Mouse (Mus musculus): ENCODE data around the gene Btbd35f30.
"Not testable (repeated sequence)": the region's sequence is repeated elsewhere in the genome, so short reads cannot be mapped to it uniquely, and the experiment has no call there.

The Btbd35f30 gene

DNA sequence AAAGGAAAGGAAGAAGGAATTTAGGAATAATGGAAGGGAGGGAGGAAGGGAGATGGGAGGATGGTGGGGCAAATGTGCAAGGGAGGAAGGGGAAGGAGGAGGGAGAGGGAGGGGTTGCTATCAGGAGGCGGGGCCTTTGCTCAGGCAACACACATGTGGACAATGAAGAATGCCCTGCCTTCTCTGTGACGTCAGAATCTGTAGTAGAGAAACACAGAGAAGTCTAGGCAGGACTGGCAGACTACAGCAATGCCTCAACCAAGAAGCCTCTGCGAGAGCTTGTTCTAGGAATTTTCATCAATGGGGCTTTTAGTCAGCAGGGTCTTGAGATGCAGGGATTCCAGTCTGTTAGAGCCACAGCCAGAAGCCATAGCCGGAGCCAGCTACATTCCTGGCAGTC is at the start of gene Btbd35f30:
TSS of gene Btbd35f30 (plus strand) at position 301 of the 400 bp plus-strand sequence.
- DNase-seq (ENCODE audit: low spot score in 2 of 2), result not testable (repeated sequence)

DNA sequence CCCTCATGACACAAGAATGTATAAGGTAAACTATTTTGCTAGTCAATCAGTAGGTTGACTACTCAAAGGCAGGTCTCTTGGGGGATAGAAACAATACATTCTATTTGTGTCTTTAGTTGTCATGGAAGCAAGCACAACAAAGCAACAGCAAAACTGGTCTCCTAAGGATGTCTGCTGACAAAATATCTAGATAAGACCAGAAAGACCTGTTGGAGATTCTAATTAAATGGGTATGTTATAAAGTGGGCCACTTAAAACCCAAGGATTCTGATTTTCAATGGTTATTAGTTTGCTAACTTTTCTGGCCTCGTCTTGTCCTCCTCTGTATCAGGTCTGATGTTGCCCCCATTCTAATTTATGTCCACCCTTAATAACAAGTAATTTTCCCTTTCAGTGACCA is 47.0 kb downstream of the Btbd35f30 start, which contains the start of gene Gm21789:
TSS of gene Gm21789 (plus strand) at position 301 of the 400 bp plus-strand sequence.
- DNase-seq (ENCODE audit: low spot score in 2 of 2), result not testable (repeated sequence)

Measured in heart, adult 9 months (tissue).